Mouse (Mus musculus) kidney, embryonic 16.5 days (tissue): ENCODE measurements at regions not wholly inside any gene's neighbourhood (a gene's known extent, or its start where the extent isn't known, plus 50 kb on each side); places are given as distances from the start of the nearest gene placed in this dataset.
"Not testable (repeated sequence)": the region's sequence is repeated elsewhere in the genome, so short reads cannot be mapped to it uniquely, and the experiment has no call there.

Source experiments
- ATAC-seq: fragments of 200-750 bp; cut with Nextera tagmentation; 2 replicates; pipeline ENCODE4 v1.8.0; 2017; ENCODE audit warnings: moderate TSS enrichment; ENCODE audit not compliant: low FRiP score, low TSS enrichment
- H3K27ac ChIP-seq: fragments of 300-500 bp; sonication (generic); 2 replicates; pipeline ENCODE4 v1.5.1; 2014; ENCODE audit warnings: low read length
- H3K27me3 ChIP-seq: fragments of 300-500 bp; sonication (generic); 2 replicates; pipeline ENCODE4 v1.6.1; 2014; ENCODE audit warnings: low read length, control low read depth, mixed read lengths; ENCODE audit not compliant: insufficient read depth
- H3K36me3 ChIP-seq: fragments of 300-500 bp; sonication (generic); 2 replicates; pipeline ENCODE4 v1.6.1; 2014; ENCODE audit warnings: low read length, control low read depth, mixed read lengths; ENCODE audit not compliant: insufficient read depth
- H3K4me1 ChIP-seq: fragments of 300-500 bp; sonication (generic); 2 replicates; pipeline ENCODE4 v1.6.1; 2014; ENCODE audit warnings: low read length, control low read depth, mixed read lengths; ENCODE audit not compliant: insufficient read depth
- H3K4me2 ChIP-seq: fragments of 300-500 bp; sonication (generic); replicated peaks from 2 replicates; pipeline ENCODE4 v1.6.1; 2014; ENCODE audit warnings: low read depth, low read length
- H3K4me3 ChIP-seq: fragments of 300-500 bp; sonication (generic); 2 replicates; pipeline ENCODE4 v1.5.1; 2014; ENCODE audit warnings: mild to moderate bottlenecking, low read length
- H3K9ac ChIP-seq: fragments of 300-500 bp; sonication (generic); replicated peaks from 2 replicates; pipeline ENCODE4 v1.6.1; 2014; ENCODE audit warnings: low read length
- H3K9me3 ChIP-seq: fragments of 300-500 bp; sonication (generic); 2 replicates; pipeline ENCODE4 v1.6.1; 2016; ENCODE audit warnings: low read length, control low read depth
- WGBS: fragments of 180-500 bp; shearing (Covaris S2); extraction: QIAGEN DNeasy Blood & Tissue Kit; methylation state at CpG from one replicate; pipeline ENCODE4 v1.1.7; 2014; 5-methylcytosine and 5-hydroxymethylcytosine counted together

GRCm38 (mm10) chr1:42606251-42606650 is 89.3 kb upstream of the Pou3f3 start:
- WGBS: 85% methylated on average over 7 of the region's 7 CpGs
- Histone ChIP-seq H3K27me3 (no peaks in the 10 kb centered on the region), H3K4me3 (no peak overlapping the region), H3K4me2 (no peak overlapping the region), H3K4me1 (no peaks in the 10 kb centered on the region), H3K9me3 (no peaks in the 10 kb centered on the region), H3K27ac (no peak overlapping the region), H3K9ac (no peak overlapping the region), H3K36me3 (no peaks in the 10 kb centered on the region)
- ATAC-seq: no peak

GRCm38 (mm10) chr1:42607466-42608043 is 88.0 kb upstream of the Pou3f3 start:
- H3K4me1 ChIP-seq, H3K4me2 ChIP-seq, H3K36me3 ChIP-seq, H3K4me3 ChIP-seq, H3K9ac ChIP-seq, H3K27ac ChIP-seq, H3K27me3 ChIP-seq, H3K9me3 ChIP-seq: not testable (repeated sequence)
- 94% methylated on average over 4 of the region's 4 CpGs for WGBS
- ATAC-seq: peak; percentile 31; the same call in 1 of the 2 replicates

GRCm38 (mm10) chr1:42623766-42624165 is 71.8 kb upstream of the Pou3f3 start:
- H3K9me3 ChIP-seq: no peaks in the 10 kb centered on the region
- 72% methylated on average over 6 of the region's 6 CpGs for WGBS
- H3K36me3 ChIP-seq: no peaks in the 10 kb centered on the region
- H3K4me3 ChIP-seq: no peak overlapping the region
- H3K27me3 ChIP-seq: 0 out of 2 replicates have a peak, but pooled peaks cover 2% of the 10 kb centered on the region
- H3K9ac ChIP-seq: no peak overlapping the region
- ATAC-seq: no peak
- no peaks in the 10 kb centered on the region for H3K4me1 ChIP-seq
- no peak overlapping the region for H3K27ac ChIP-seq
- no peak overlapping the region for H3K4me2 ChIP-seq

GRCm38 (mm10) chr1:42628800-42629199 is 66.8 kb upstream of the Pou3f3 start:
- no peak for ATAC-seq
- no peak overlapping the region for H3K4me3 ChIP-seq
- no peak overlapping the region for H3K4me2 ChIP-seq
- WGBS: 11% methylated on average over 12 of the region's 12 CpGs
- peaks cover 12% of the 10 kb centered on the region for H3K4me1 ChIP-seq
- H3K9ac ChIP-seq: no peak overlapping the region
- H3K27ac ChIP-seq: no peak overlapping the region
- 0 out of 2 replicates have a peak, but pooled peaks cover 5% of the 10 kb centered on the region for H3K27me3 ChIP-seq
- no peaks in the 10 kb centered on the region for H3K9me3 ChIP-seq
- no peaks in the 10 kb centered on the region for H3K36me3 ChIP-seq

GRCm38 (mm10) chr1:42629465-42630261 is 65.9 kb upstream of the Pou3f3 start:
- 0 out of 2 replicates have a peak, but pooled peaks cover 5% of the 10 kb centered on the region for H3K27me3 ChIP-seq
- WGBS: 25% methylated on average over 14 of the region's 14 CpGs
- ATAC-seq: peak; percentile 84; the same call in 1 of the 2 replicates
- H3K4me1 ChIP-seq: peaks cover 12% of the 10 kb centered on the region
- H3K9ac ChIP-seq: no peak overlapping the region
- no peaks in the 10 kb centered on the region for H3K36me3 ChIP-seq
- peak overlapping the region; percentile 19 for H3K4me2 ChIP-seq
- peak overlapping the region; percentile 49 for H3K27ac ChIP-seq
- 0 out of 2 replicates have a peak overlapping the region, but pooled peaks have one; percentile 8 for H3K4me3 ChIP-seq
- H3K9me3 ChIP-seq: no peaks in the 10 kb centered on the region

GRCm38 (mm10) chr1:42632286-42632685 is 63.3 kb upstream of the Pou3f3 start:
- no peak overlapping the region for H3K9ac ChIP-seq
- H3K36me3 ChIP-seq: no peaks in the 10 kb centered on the region
- no peaks in the 10 kb centered on the region for H3K9me3 ChIP-seq
- H3K27me3 ChIP-seq: 0 out of 2 replicates have a peak, but pooled peaks cover 2% of the 10 kb centered on the region
- ATAC-seq: no peak
- no peak overlapping the region for H3K27ac ChIP-seq
- H3K4me3 ChIP-seq: no peak overlapping the region
- H3K4me2 ChIP-seq: no peak overlapping the region
- peaks cover 12% of the 10 kb centered on the region for H3K4me1 ChIP-seq

GRCm38 (mm10) chr1:42636558-42636957 is 59.0 kb upstream of the Pou3f3 start:
- H3K4me3 ChIP-seq: no peak overlapping the region
- no peaks in the 10 kb centered on the region for H3K4me1 ChIP-seq
- WGBS: 74% methylated on average over 5 of the region's 5 CpGs
- no peak overlapping the region for H3K9ac ChIP-seq
- 0 out of 2 replicates have a peak, but pooled peaks cover 2% of the 10 kb centered on the region for H3K27me3 ChIP-seq
- no peak overlapping the region for H3K27ac ChIP-seq
- no peaks in the 10 kb centered on the region for H3K9me3 ChIP-seq
- no peak overlapping the region for H3K4me2 ChIP-seq
- ATAC-seq: no peak
- H3K36me3 ChIP-seq: no peaks in the 10 kb centered on the region
